Mouse (Mus musculus): Measurements from ENCODE around the gene Acbd6. TPM values are rescaled to one million over a fixed set of nuclear protein-coding genes. Genes with fewer than 3 reads are reported as not detected.

The Acbd6 gene
- polyA plus RNA-seq (2012; rRNA removed): 56.0 and 95.9 TPM in 2 replicates

- Histone ChIP-seq H3K4me3 (ENCODE audit: low read depth, low read length) (peak within 1 kb of the TSS; percentile 94), H3K36me3 (ENCODE audit: control insufficient read depth, insufficient read depth, low read length) (no peaks in the 10 kb centered on the region), H3K27ac (ENCODE audit: insufficient read depth, low read depth, low read length) (0 out of 2 replicates have a peak within 1 kb of the TSS, but pooled peaks have one; percentile 11), H3K4me1 (ENCODE audit: control insufficient read depth, insufficient read depth, insufficient read length, low read length) (peaks cover 5% of the 10 kb centered on the region; the same call in 1 of the 2 replicates), H3K27me3 (ENCODE audit: control insufficient read depth, insufficient read depth, low read length) (no peaks in the 10 kb centered on the region)
- WGBS: 1% methylated on average over 83 of the region's 83 CpGs
- no peak for TF ChIP-seq CTCF (IDR thresholded peaks at IDR 0.05; ENCODE audit: extremely low read depth, insufficient read length, insufficient replicate concordance, low read depth, low read length)
- no peak; the same call in 1 of the 2 replicates for TF ChIP-seq POLR2A (IDR thresholded peaks at IDR 0.05; ENCODE audit: low read depth, low read length)
Observed at GRCm38 (mm10) chr1:155558012-155558842, at the start of gene Acbd6. TSS of gene Acbd6 (plus strand) at chr1:155558120.

GRCm38 (mm10) chr1:155510263-155510662 lies 47.7 kb upstream of the Acbd6 start:
- no peaks in the 10 kb centered on the region for H3K36me3 ChIP-seq (ENCODE audit: control insufficient read depth, insufficient read depth, low read length)
- 63% methylated on average over 10 of the region's 10 CpGs for WGBS

GRCm38 (mm10) chr1:155515866-155516265 lies 42.1 kb upstream of the Acbd6 start:
- TF ChIP-seq CTCF (IDR thresholded peaks at IDR 0.05; ENCODE audit: extremely low read depth, insufficient read length, insufficient replicate concordance, low read depth, low read length) (no peak), POLR2A (IDR thresholded peaks at IDR 0.05; ENCODE audit: low read depth, low read length) (no peak)
- H3K36me3 ChIP-seq (ENCODE audit: control insufficient read depth, insufficient read depth, low read length): no peaks in the 10 kb centered on the region
- no peak overlapping the region for H3K4me3 ChIP-seq (ENCODE audit: low read depth, low read length)
- 84% methylated on average over 4 of the region's 4 CpGs for WGBS
- no peaks in the 10 kb centered on the region for H3K4me1 ChIP-seq (ENCODE audit: control insufficient read depth, insufficient read depth, insufficient read length, low read length)
- H3K27me3 ChIP-seq (ENCODE audit: control insufficient read depth, insufficient read depth, low read length): no peaks in the 10 kb centered on the region
- no peak overlapping the region for H3K27ac ChIP-seq (ENCODE audit: insufficient read depth, low read depth, low read length)

More at GRCm38 (mm10) chr1:155510263-155510662, 47.7 kb upstream of the Acbd6 start:
- Histone ChIP-seq H3K27ac (ENCODE audit: insufficient read depth, low read depth, low read length) (no peak overlapping the region), H3K27me3 (ENCODE audit: control insufficient read depth, insufficient read depth, low read length) (no peaks in the 10 kb centered on the region), H3K4me1 (ENCODE audit: control insufficient read depth, insufficient read depth, insufficient read length, low read length) (no peaks in the 10 kb centered on the region), H3K4me3 (ENCODE audit: low read depth, low read length) (no peak overlapping the region)
- TF ChIP-seq CTCF (IDR thresholded peaks at IDR 0.05; ENCODE audit: extremely low read depth, insufficient read length, insufficient replicate concordance, low read depth, low read length) (no peak), POLR2A (IDR thresholded peaks at IDR 0.05; ENCODE audit: low read depth, low read length) (no peak)

- Histone ChIP-seq H3K27me3 (ENCODE audit: control insufficient read depth, insufficient read depth, low read length) (no peaks in the 10 kb centered on the region), H3K27ac (ENCODE audit: insufficient read depth, low read depth, low read length) (no peak overlapping the region), H3K36me3 (ENCODE audit: control insufficient read depth, insufficient read depth, low read length) (no peaks in the 10 kb centered on the region), H3K4me3 (ENCODE audit: low read depth, low read length) (no peak overlapping the region), H3K4me1 (ENCODE audit: control insufficient read depth, insufficient read depth, insufficient read length, low read length) (no peaks in the 10 kb centered on the region)
- WGBS: 33% methylated on average over 7 of the region's 7 CpGs
- TF ChIP-seq POLR2A (IDR thresholded peaks at IDR 0.05; ENCODE audit: low read depth, low read length) (no peak), CTCF (IDR thresholded peaks at IDR 0.05; ENCODE audit: extremely low read depth, insufficient read length, insufficient replicate concordance, low read depth, low read length) (peak; percentile 71; the same call in 1 of the 2 replicates)
Observed at GRCm38 (mm10) chr1:155516594-155516993, 41.3 kb upstream of the Acbd6 start.

DNA sequence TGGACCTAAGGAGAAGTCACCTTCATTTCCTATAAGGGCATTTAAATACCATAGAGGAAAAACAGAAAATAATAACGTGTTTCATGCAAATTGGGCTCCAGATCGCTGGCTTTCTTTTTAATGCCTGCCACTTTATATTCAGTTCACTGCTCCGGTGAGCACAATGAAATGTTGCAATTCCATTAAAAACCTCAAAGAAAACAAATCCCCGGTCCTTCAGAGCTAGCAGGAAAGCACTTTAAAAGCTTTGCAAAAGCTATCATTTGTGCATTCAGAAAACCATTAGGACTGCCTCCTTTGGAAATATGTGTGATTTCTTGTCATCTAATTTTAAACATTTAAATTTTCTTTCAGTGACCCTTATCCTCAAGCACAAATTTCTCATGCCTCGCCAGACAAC lies 40.9 kb upstream of the Acbd6 start:
- Histone ChIP-seq H3K27me3 (ENCODE audit: control insufficient read depth, insufficient read depth, low read length) (no peaks in the 10 kb centered on the region), H3K4me1 (ENCODE audit: control insufficient read depth, insufficient read depth, insufficient read length, low read length) (no peaks in the 10 kb centered on the region), H3K27ac (ENCODE audit: insufficient read depth, low read depth, low read length) (no peak overlapping the region), H3K4me3 (ENCODE audit: low read depth, low read length) (no peak overlapping the region), H3K36me3 (ENCODE audit: control insufficient read depth, insufficient read depth, low read length) (no peaks in the 10 kb centered on the region)
- TF ChIP-seq POLR2A (IDR thresholded peaks at IDR 0.05; ENCODE audit: low read depth, low read length) (no peak), CTCF (IDR thresholded peaks at IDR 0.05; ENCODE audit: extremely low read depth, insufficient read length, insufficient replicate concordance, low read depth, low read length) (no peak)
- 63% methylated on average over 5 of the region's 5 CpGs for WGBS

DNA sequence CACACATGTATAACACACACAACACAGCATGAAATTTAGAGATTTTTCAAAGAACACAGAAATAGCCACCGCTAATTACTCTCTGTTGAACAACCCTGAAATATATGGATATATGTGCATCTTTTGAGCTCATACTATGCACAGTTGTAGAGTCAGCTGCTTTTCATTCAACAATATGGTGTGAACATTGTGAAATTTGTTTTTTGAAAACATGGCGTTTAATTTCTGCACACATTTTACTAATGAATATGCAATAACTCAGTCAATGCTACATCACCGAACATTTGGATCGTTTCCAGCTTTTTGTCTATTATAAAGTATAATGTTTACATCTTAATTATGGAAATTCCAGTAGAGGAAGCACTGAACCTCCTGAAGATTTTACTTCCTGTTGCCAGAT lies 37.6 kb upstream of the Acbd6 start:
- H3K4me3 ChIP-seq (ENCODE audit: low read depth, low read length): no peak overlapping the region
- 78% methylated on average over 4 of the region's 4 CpGs for WGBS
- no peaks in the 10 kb centered on the region for H3K4me1 ChIP-seq (ENCODE audit: control insufficient read depth, insufficient read depth, insufficient read length, low read length)
- no peak overlapping the region for H3K27ac ChIP-seq (ENCODE audit: insufficient read depth, low read depth, low read length)
- H3K36me3 ChIP-seq (ENCODE audit: control insufficient read depth, insufficient read depth, low read length): no peaks in the 10 kb centered on the region
- H3K27me3 ChIP-seq (ENCODE audit: control insufficient read depth, insufficient read depth, low read length): no peaks in the 10 kb centered on the region
- no peak for TF ChIP-seq POLR2A (IDR thresholded peaks at IDR 0.05; ENCODE audit: low read depth, low read length)
- TF ChIP-seq CTCF (IDR thresholded peaks at IDR 0.05; ENCODE audit: extremely low read depth, insufficient read length, insufficient replicate concordance, low read depth, low read length): no peak

DNA sequence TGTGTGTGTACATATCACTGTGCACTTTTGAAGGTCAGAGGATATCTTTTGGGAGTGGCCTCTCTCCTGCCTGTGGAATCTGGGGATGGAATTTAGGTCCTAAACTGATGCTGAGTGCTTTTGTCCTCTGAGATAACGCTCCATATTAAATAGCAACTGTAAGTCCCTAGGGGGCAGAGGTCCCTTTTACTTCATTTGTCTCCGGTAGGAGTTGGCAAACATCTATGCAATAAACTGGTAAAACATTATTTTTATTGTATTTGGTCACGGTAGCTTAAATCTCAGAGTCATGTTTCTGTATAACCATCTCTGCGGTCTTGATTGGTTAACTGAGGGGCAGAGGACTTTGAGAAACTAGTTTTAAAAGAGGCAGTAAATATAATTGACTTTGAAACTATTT lies 35.4 kb upstream of the Acbd6 start:
- no peak overlapping the region for H3K4me3 ChIP-seq (ENCODE audit: low read depth, low read length)
- TF ChIP-seq POLR2A (IDR thresholded peaks at IDR 0.05; ENCODE audit: low read depth, low read length): no peak
- TF ChIP-seq CTCF (IDR thresholded peaks at IDR 0.05; ENCODE audit: extremely low read depth, insufficient read length, insufficient replicate concordance, low read depth, low read length): no peak
- WGBS: 38% methylated on average over 4 of the region's 4 CpGs
- H3K27me3 ChIP-seq (ENCODE audit: control insufficient read depth, insufficient read depth, low read length): no peaks in the 10 kb centered on the region
- H3K4me1 ChIP-seq (ENCODE audit: control insufficient read depth, insufficient read depth, insufficient read length, low read length): no peaks in the 10 kb centered on the region
- H3K27ac ChIP-seq (ENCODE audit: insufficient read depth, low read depth, low read length): no peak overlapping the region
- no peaks in the 10 kb centered on the region for H3K36me3 ChIP-seq (ENCODE audit: control insufficient read depth, insufficient read depth, low read length)

All from small intestine, adult 2 months (tissue).